Mouse (Mus musculus) embryonic fibroblast, embryonic 13.5 days (primary cell): ENCODE results near the gene Fbxw10.

Source experiments
- CTCF ChIP-seq: IDR thresholded peaks from 2 replicates; pipeline ENCODE4 v1.5.1; 2011; ENCODE audit warnings: mild to moderate bottlenecking, control low read depth, low read length, moderate library complexity, borderline replicate concordance; ENCODE audit not compliant: insufficient read depth
- POLR2A ChIP-seq: IDR thresholded peaks from 2 replicates; pipeline ENCODE4 v1.6.1; 2011; ENCODE audit warnings: low read depth, mild to moderate bottlenecking, control low read depth, low read length, moderate library complexity

DNA sequence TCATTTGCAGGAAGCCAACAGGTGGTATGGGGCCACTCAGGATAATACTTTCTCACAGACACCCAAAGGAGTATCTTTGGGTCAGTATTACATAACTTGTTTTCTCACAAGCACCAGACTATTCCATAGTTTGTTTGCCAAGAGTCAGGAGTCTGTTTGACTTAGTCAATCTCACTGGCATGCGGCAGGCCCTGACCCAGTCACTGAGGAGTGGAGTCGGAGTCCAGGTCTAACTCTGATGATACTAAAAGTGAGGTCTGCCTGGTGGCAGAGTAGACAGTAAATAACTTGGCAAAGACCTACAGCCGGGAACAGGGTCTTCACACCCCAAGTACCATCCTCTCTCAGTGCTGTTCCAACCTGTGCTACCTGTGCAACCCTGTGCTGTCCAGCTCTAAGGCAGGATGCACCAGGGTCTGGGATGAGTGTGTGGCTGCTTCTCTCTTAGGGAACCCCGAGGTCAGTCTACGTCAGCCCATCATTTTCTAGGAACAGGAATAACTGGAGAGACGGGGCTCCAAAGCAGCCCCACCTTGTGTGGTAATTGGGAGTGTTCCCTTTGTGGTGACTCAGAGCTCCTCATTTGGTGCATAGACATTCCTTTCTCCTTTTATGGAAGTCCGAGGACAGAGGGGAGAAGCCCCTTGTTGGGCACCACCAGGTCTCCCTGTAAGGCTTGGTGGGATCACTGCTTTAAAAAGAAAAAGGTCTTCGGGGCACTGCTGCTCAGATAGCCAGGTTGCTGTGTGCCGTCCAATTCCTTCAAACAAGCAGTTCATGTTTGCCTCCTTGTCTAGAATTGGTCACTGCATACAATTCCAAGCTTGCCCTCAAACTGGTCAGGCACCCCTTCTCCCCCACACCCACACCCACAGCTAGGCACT is 21.4 kb upstream of the Fbxw10 start:
- TF ChIP-seq CTCF (no peak), POLR2A (no peak)
